Mouse (Mus musculus) layer of hippocampus, adult 9-11 months (tissue): Measurements from ENCODE around the gene Fahd1.

Source experiments
- DNase-seq: peaks from one replicate; pipeline ENCODE4 v3.0.0; 2022

Gene Fahd1

DNA sequence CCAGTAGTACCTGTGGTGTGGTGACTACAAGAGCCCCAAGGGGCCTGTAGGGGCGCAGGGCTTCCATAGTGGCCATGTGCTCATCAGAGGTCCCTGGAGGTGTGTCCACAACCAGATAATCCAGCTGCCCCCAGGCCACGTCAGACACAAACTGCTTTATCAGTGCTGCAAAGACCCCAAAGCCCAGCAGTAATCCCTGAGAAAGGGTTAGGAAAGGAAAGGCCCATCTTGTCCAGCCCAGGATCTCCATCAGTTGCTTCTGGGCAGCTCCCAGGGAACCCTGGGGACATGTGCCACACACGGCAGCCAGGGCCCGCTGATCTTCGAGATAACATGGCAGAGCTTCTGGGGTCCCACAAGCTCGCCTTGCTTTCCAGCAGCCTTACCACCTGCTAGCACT is 34.2 kb upstream of the Fahd1 start:
- DNase-seq = no peak

DNA sequence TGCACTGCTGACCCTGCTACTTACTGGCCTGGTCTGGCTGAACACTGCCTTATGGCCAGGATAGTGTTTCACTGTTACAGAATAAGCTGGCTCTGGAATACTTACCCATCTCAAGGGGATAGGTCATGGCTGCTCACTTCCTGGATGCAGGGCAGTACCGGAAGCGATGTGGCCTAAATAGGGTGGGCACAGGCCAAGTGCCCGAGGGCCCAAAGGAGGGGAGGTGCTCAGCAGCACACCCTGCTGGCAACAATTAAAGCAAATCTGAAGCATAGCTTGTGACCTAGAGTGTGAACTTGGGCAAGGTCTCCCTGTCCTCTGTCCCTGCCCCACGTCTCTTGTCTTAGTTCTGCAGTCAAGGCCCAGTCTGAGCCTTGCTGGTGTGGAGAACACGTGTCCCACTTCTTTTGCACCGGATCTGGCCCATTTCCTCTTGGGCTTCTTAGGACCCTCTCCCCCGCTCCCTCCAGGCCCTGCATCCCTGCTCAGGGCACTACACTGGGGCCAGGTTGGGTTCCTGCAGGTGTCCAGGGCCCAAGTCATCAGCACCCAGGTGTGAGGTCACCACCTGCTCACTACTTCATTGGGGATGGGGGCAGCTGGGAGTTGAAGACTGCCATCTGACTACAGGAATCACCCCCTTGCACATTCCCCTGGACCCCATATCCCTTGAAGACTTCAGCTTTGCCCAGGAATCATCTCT is 31.7 kb upstream of the Fahd1 start:
- no peak for DNase-seq

DNA sequence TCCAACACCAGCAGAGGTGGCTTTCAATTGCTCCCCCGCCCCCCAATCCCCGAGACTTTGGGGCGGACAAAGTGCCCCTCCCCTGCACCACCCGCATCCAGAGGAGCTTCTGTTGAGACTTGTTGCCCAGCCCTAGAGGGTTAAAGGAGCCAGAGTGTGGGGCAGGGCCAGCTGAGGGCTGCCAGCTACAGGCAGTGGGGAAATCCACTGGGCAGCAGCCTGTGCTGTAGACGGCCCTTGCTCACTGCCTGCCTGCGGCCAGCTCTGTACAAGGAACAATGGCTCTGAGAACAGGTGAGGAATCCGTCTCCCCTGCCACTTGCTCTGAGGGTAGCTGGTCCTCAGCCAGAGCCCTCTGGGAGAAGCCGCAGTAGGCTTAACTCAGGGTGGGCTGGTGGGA is 28.4 kb upstream of the Fahd1 start:
- DNase-seq = no peak

DNA sequence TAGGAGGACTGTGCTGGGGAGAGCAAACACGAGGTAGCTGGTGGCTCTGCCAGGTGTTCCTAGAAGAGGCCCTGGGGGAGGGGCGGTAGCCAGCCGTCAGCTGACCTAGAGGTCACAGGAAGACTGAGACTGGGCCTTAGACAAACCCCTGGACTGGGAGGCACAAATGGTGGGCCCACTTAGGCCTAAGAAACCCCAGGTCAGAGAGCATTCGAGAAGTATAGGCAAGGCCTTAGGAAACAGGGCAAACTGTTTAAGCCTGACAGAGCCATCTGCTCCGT is 27.9 kb upstream of the Fahd1 start:
- no peak for DNase-seq

DNA sequence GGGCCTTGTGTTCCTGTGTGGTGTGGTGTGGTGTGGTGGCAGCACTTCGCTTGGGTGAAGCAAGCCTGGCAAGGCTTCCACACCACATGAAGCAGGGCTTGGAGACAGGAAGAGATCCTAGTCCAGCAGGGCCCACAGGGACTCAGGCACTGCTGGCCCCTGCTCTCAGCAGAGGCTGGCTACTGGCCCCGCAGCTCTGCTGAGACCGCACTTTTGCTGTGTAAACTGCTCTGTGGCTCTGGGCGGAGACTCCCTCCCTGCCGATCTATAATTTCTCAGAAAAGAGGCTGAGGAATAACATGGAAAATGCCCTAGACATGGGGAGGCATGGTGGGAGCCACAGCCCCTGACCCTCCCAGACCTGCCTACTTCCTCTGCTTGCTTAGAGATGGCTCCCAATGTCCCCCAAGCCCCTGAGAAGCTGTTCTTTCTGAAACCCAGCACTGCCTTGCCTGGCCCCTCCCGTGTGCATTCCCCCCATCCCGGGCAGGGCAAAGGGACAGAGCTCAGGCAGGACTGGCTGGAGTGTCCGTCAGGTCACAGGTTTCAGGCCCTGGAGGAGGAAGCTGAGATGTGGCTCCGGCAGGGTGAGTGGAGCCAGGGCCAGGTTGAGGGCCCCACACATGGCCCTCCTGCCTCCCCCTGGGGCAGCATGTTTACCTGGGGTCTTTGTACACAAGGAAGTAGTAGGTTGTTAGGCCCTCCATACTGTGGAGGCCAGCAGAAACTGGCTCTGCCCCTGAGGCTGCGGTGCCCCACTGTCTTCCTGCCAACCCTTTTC is 27.4 kb upstream of the Fahd1 start:
- no peak for DNase-seq

DNA sequence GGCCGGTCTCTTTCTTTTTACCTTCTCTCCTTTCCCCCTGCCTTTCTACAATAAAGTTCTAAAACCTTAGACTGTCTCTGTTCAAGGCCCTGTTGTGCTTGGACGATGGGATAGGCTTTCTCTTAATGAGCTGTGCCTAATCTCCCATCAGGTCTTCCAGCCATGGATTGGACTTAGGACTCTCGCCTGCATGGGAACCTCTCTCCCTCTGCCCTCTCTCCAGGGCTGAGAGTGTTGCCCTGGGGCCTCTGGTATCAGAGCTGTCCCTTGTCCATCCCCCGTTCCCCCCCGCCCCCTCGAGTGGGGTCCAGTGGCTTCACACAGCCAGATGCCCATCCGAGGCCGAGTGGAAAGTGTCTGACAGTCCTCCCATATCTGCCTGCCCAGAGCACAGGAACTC is 24.8 kb upstream of the Fahd1 start:
- DNase-seq = no peak

DNA sequence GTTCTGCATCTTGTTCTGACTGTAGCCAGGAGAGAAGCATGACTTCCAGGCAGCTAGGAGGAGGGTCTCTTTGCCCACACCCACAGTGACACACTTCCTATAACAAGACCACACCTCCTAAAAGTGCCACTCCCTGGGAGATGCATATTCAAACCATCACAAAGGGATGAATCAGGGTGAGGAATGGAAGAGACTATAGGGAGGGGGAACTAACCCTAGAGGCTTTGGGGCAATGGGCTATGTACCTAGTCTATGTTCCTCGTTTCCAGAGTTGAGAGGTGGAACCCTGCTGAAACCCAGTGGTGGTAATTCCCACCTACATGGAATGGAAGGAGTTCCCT is 24.2 kb upstream of the Fahd1 start:
- DNase-seq = no peak

DNA sequence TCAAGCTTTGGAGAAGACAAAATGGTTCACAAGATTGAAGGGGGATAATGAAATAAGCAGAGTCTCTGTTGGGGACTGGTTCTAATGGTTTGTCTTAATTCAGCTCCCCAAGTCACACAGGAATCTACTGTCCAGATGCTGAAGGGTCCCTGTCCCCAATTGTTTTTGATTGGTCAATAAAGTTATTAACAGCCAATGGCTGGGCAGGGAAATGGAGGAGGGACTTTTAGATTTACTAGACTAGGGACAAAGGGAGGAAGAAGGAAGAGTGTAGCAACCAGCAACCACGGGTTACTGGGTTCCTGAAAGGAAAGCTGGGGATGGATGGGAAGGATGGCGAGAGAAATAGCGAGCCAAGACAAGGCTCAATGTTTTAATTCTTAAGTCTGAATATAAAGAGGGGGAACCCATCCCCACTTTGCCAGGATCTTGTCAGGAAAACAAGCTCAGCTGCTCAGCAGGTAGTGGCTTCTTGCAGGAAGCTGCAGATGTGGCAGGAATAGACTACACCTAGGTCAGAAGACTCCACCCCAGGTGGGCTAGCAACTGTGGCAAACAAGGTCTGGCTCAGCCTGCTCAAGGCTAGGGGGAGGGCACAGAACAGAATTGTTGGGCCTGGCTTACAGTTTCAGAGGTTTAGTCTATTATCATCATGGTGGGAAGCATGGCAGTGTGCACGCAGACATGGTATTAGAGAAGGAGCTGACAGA is 23.7 kb upstream of the Fahd1 start:
- no peak for DNase-seq

DNA sequence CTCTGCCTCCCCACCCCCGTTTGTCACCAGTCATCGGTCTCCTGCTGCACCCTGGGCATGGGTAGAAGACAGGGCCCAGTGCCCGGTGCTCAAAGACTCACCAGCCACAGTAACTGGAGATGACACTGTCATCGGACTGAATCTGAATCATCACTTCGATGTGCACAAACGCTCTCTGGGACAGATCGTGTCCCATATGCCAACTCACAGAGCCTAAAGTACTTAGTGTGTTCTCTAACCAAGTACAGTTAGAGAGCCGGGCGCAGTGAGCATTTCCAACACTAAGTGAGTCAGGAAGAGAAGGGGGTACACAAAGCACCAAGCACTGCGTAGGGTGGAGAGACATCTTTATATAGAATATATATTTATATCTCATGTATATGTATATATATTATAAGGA is 17.8 kb upstream of the Fahd1 start:
- DNase-seq = peak; percentile 61

DNA sequence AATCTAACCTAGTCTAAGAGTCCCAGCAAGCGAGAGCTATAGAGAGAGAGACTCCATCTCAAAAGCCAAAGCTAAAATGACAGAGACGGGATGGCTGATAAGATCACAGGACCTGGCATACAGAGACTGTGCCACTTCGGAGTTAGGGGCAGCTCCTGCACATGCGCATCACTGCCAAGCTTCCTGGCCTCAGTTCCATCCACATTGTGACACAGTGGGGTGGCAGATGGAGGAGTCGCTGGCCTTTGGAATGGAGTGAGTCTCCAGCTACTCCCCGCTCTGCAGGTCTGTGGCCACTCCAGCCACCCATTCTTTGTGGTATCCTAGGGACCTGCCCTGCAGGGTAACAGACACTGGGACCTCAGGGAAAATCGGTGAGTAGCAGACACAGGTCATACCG is 15.6 kb upstream of the Fahd1 start, which contains the start of gene Igfals:
TSS of gene Igfals (plus strand) at position 222 of the 400 bp plus-strand sequence.
- DNase-seq = no peak

DNA sequence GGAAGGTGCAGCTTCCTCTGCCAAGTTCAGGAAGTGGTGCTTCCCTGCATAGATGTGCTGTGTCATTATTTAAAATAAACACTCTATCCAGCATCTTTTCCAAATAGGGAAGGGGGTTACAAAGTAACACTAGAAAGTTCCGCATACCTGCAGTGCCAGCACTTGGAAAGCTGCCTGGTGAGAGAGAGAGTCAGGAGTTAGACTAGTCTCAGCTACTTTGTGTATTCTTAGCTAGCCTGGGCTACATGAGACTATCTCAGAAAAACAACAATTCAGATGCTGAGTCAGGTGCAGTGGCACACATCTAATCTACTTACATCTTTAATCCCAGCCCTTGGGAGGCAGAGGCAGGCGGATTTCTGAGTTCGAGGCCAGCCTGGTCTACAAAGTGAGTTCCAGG is 11.6 kb upstream of the Fahd1 start:
- no peak for DNase-seq

DNA sequence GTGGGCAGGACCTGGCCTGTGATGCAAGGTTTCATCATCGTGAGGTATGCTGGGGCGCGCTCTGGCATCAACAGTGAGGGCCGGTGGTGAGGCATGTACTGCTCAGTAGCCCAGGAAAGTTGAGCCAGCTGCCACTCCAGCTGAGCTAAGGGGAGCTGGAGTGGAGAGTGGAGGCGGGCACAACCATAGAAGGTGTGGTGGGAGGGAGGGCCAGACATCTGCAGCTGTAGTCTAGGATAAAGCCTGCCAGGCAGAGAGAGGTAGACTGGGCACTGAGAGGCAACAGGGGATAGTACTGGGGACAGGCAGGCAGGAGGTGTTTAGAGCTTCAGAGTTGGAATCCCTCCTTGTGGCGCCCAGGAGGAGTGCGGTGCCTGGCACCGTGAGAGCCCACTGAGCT is 9.9 kb upstream of the Fahd1 start:
- DNase-seq = no peak

DNA sequence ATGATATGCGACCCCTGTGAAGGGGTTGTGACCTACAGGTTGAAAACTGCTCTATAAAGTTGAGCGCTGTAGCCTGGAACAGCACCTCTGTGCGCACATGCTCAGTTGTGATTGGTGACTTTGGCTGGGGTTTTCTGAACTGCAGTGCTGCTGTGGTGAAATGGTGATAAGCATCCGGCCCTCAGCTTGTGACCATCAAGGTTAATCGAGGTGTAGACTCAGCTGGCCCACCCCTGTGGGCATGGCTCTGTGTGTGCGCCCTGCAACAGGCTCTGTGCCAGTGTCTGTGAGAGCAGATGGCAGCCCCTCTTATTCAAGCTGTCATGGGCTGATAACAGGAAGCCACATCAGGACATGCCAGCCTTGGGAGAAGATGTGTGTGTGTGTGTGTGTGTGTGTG is 8.8 kb upstream of the Fahd1 start:
- peak; percentile 52 for DNase-seq

DNA sequence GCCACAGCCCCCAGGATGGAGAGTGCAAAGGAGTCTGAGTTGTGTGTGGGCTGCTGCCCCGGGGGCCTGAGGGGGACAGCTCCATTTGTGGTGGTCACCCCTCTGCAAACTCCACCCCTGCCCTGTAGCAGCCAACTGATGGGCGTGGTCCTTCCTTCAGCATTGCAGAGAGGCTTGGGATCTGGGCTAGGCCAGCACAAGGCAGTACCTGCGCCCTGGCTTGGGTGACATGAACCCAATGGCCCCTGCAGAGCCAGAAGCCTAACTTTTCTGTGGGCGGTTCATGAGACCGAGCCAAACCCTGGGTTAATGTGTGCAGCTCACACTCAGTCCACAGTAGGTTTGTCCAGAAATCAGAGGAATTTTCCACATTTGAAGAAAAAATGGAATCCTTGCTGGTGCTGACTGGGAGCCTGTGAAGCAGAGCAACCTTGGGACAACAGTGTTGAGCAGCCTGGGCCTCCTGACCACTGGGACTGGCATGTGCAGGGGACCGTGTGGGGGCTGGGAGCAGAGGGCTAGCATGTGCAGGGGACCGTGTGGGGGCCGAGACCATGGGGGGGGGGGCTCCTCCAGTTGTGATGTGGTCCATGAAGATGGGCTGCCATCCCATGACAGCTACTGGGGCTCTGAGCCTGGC is 7.8 kb upstream of the Fahd1 start:
- DNase-seq = no peak

DNA sequence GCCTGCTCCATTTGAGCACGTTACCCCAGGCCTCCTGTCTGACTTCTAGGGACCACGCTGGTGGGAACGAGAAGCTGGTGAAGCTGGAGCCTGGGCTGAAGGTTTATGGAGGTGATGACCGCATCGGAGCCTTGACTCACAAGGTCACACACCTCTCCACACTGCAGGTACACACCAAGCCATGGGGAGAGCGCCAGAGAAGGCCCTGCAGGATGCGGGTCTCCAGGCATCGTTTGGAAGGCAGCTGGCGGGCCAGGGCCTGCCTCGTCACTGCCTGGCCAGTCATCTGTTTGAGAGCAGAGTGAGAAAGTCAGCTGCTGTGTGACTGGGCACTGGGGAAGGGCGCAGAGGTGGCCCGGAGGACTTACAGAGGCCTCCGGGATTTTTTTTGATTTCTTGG is 6.4 kb upstream of the Fahd1 start:
- no peak for DNase-seq

DNA sequence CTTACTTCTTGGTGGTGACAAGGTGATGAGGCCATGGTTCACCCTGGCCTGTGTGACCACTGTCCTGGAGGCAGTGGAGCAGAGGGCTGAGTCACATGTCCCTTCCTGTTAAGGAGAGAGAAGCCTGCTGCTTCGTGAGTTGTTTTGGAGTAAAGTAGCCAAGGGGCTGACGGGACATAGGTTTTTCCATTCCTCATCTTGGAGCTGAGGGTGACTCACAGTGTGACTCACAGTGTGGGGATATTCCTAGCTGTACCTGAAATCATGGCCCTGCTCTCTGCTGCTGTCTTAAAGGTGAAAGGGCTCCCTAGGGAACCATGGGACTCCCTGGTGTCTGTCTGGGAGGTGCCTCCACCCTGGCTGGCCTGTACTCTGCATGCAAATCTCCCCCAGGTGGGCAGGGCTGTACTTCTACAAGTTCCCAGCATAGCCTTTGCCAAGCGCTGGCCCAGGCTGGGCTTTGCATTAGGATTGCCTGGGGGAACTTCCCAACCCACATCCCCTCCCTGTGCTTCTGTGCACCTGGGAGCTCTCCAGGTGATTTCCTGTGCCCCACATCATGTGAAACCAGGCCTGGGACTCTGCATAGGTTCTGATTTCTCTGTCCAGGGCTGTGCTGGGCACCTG is 5.8 kb upstream of the Fahd1 start:
- no peak for DNase-seq

DNA sequence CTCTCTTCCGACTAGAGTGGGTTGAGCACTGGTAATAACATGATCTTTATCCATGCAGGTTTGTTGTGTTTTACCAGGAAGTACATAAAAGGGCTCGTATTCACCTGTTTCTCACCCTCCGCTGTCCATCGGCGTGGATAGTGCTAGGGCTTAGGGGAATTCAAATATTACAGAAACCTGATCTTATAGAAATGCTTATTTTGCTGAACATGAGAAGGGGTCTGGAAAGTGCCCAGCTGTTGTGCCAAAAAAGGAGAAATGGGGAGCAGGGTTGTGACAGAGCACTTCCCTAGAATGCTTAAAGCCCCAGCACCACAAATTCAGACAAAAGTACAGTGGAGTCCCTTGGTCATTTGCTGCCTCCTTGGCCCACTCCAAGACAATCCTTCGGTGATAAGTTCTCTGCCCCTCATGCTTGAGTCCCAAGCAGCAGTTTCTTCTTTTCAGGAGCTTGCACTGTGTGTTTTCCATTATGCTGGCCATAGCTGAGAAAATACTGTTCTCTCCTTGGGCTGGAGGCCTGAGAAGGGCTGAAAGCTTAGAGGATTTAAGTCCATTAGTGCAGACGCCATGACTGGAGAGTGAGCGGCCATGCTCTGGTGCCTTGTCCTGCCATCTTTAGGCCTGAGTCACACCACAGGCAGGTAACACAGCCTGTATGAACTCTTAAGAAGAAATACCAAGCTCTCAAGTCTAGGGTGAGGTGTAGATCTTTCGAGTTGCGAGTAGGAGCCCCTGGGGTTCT is 1.4 kb upstream of the Fahd1 start:
- no peak for DNase-seq

DNA sequence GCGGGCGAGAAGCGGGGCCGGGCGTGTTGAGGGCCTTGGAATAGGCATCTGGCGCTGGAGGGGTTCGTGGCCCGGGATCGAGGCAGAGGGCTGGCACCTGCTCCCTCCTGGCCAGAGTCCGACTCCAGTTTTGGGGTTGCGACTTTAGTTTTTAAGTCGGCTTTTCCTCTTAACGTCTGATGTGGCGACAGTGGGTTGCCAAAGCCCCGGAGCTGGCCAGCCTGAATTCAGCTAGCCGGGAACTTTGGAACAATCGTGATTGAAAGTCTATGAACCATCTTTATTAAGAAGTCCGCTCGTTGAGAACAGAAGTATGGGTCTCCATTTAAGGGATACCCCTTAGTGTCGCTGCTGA is 586 bp upstream of the Fahd1 start:
- DNase-seq = no peak

DNA sequence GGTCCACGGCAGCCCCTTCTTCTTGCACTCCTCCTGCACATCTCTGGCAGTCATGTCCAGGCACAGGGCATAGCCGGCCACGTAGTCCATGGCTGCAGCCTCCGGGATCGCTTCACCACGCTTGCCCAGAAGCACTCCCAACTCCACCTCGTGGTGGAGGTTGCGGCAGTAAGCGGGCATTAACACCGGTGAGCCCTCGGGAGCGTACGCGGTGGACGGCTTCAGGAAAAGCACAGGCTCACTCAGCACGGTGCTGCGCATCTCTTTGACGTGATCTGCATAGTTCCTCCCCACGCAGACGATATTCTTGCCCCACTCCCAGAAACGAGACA is 465 bp downstream of the Fahd1 start:
- DNase-seq = no peak

DNA sequence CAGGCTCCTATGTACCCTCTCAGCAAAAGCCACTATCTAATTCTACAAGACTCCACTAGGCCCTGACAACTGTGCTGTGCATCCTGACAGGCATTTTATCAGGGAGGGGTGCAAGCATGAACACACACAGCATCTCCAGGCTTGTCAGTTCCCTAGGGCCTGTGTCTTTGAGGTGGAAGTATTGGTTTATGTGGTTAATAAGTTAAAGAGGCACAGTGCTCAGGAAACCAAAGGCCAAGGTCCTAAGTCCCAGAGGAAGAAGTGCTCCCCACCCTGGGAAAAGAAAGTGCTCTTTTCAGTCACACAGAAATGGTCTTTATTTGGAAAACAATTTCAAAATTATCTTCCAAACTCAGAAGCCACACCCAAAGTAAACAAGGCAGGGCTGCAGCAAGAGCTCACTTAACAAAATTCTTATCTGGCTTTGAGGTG is 1.5 kb downstream of the Fahd1 start:
- no peak for DNase-seq

DNA sequence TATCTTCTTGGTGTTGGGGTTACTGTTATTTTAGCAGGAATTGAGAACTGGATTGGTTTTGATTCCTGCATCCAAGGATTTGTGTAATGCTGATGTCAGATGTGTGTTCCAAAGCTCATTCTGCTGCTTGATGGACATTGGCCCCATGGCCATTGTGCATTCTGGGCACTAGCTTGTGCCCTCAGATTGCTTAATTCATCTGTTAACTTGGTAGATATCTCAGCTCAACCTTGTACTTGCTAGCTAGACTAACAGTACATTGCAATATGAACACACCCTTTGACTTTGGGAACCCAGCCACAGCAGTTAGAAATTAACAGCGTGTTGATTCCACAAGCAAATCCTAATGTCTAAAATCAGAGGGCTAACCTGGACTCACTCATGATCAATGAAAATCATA is 2.8 kb downstream of the Fahd1 start:
- DNase-seq = no peak

DNA sequence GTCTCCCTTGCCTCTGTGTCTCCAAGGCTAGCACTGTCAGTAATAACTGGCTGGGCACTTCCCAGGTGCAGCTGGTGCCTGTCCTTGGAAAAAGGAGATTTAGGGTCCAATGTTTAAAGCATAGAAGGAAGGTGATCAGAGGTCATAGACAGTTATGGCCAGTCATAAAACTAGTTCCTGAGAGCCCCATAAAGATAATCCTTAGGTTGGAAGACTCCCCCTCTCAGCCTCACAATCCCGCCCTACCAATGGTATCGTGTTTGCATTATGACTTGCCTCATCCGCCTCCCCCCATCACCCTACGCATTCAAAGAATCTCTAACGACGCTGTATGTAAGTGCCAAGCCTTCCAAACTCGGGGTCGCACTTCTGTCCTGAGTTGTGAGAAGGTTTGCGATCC is 5.6 kb downstream of the Fahd1 start:
- no peak for DNase-seq

DNA sequence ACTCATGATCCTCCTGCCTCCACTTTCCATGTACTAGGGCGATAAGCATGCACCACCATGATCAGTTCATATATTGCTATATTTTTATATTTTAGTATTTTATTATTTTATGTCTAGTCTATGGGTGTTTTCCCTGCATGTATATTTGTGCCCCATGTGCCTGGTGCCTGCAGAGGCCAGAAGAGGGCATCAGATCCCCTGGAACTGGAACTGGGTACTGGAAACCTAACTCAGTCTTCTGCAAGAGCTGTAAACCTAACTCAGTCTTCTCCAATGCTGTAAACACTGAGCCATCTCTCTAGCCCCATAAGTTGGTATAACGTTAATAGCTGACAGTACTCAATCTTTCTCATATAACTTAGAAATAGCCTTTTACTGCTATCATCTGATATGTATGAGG is 7.5 kb downstream of the Fahd1 start:
- no peak for DNase-seq
